Mouse (Mus musculus) C2C12 (cell line): ENCODE measurements at regions not wholly inside any gene's neighbourhood (a gene's known extent, or its start where the extent isn't known, plus 50 kb on each side); places are given as distances from the start of the nearest gene placed in this dataset.

Experiments
- H3K27me3 ChIP-seq: one replicate; pipeline ENCODE4 v1.6.1; 2011; ENCODE audit not compliant: control insufficient read depth, insufficient read depth, insufficient read length
- H3K36me3 ChIP-seq: one replicate; pipeline ENCODE4 v1.6.1; 2011; ENCODE audit not compliant: control insufficient read depth, insufficient read depth
- H3K4me3 ChIP-seq: one replicate; pipeline ENCODE4 v1.5.1; 2011; ENCODE audit warnings: mild to moderate bottlenecking, control low read depth; ENCODE audit not compliant: poor library complexity, insufficient read depth, severe bottlenecking
- H3K79me2 ChIP-seq: one replicate; pipeline ENCODE4 v1.6.1; 2011; ENCODE audit not compliant: control insufficient read depth, insufficient read depth
- H3K79me3 ChIP-seq: one replicate; pipeline ENCODE4 v1.6.1; 2011; ENCODE audit warnings: low read depth, control low read depth
- H3ac ChIP-seq: one replicate; pipeline ENCODE3; 2011; ENCODE audit warnings: low read depth; ENCODE audit not compliant: control insufficient read depth, insufficient read length
- CEBPB ChIP-seq: IDR thresholded peaks from one replicate; pipeline ENCODE4 v1.6.1; 2011; ENCODE audit warnings: low read depth, mild to moderate bottlenecking, control low read depth, moderate library complexity
- CTCF ChIP-seq: IDR thresholded peaks from one replicate; pipeline ENCODE4 v1.5.1; 2011; ENCODE audit not compliant: control insufficient read depth, insufficient read depth, insufficient read length
- FOSL1 ChIP-seq: IDR thresholded peaks from one replicate; pipeline ENCODE4 v1.8.0; 2011; ENCODE audit warnings: mild to moderate bottlenecking, low read length; ENCODE audit not compliant: poor library complexity, insufficient read depth, severe bottlenecking
- MAX ChIP-seq: IDR thresholded peaks from one replicate; pipeline ENCODE4 v1.6.1; 2011; ENCODE audit warnings: mild to moderate bottlenecking, control low read depth
- MYOD1 ChIP-seq: IDR thresholded peaks from one replicate; pipeline ENCODE4 v1.6.1; 2011; ENCODE audit warnings: low read depth; ENCODE audit not compliant: control insufficient read depth, insufficient read length
- MYOG ChIP-seq: IDR thresholded peaks from one replicate; pipeline ENCODE4 v1.6.1; 2011; ENCODE audit not compliant: control insufficient read depth, insufficient read length; ENCODE audit errors: extremely low read depth
- USF1 ChIP-seq: IDR thresholded peaks from one replicate; pipeline ENCODE4 v1.6.1; 2011; ENCODE audit warnings: low read depth, mild to moderate bottlenecking, control low read depth, moderate library complexity

DNA sequence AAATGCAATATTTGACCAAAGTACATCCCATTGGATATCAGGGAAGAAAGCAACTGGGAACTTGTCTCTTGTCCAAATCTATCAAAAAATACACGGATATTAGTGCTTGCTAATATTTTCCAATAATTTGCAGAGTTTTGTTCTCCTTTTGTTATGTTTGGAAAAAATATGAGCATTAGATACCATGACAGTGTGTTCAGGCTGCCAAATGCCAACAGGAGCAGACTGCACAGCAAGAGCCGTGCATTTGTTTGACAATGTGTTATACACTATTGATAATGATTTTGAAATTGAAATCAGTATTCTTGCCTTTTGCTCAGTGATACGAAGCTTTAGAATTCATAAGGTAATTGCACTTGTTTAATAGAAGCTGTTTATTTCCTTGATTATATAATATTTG is 530.7 kb downstream of the Gm43517 start:
- Histone ChIP-seq H3K79me2 (no peaks in the 10 kb centered on the region), H3ac (no peak overlapping the region), H3K4me3 (no peak overlapping the region), H3K79me3 (no peaks in the 10 kb centered on the region), H3K27me3 (no peaks in the 10 kb centered on the region), H3K36me3 (no peaks in the 10 kb centered on the region)
- TF ChIP-seq MAX, result no peak
- TF ChIP-seq MYOG, result no peak
- TF ChIP-seq FOSL1, result no peak
- TF ChIP-seq USF1, result no peak
- TF ChIP-seq CEBPB, result no peak
- TF ChIP-seq MYOD1, result no peak
- TF ChIP-seq CTCF, result no peak

DNA sequence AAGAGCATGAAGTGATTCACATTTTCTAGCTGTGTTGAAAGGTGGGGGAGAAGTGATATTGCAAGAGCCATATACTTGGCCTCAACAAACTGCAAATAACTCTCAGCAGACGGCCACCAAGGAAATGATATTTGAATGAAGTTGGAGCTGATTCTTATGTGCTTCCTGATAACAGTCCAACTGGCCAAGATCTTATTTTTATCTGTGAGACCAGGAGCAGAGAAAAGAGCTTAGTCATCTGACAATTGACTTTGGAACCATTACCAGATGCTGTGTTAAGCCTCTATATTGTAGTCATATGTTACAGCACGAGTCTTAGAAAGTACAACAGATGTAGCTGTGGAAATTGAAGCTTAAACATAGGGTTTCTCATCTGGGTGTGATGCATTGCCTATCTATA is 536.6 kb downstream of the Gm43517 start:
- Histone ChIP-seq H3K79me3 (no peaks in the 10 kb centered on the region), H3K36me3 (no peaks in the 10 kb centered on the region), H3K27me3 (no peaks in the 10 kb centered on the region), H3ac (no peak overlapping the region), H3K4me3 (no peak overlapping the region), H3K79me2 (no peaks in the 10 kb centered on the region)
- no peak for TF ChIP-seq MAX
- TF ChIP-seq MYOG, result no peak
- TF ChIP-seq CTCF, result no peak
- TF ChIP-seq MYOD1, result no peak
- no peak for TF ChIP-seq USF1
- no peak for TF ChIP-seq FOSL1
- TF ChIP-seq CEBPB, result no peak

- Histone ChIP-seq H3ac (no peak overlapping the region), H3K36me3 (no peaks in the 10 kb centered on the region), H3K79me3 (no peaks in the 10 kb centered on the region), H3K4me3 (no peak overlapping the region), H3K79me2 (no peaks in the 10 kb centered on the region), H3K27me3 (no peaks in the 10 kb centered on the region)
- TF ChIP-seq FOSL1 (no peak), MYOG (no peak), MAX (no peak), USF1 (no peak), CTCF (no peak), MYOD1 (no peak), CEBPB (no peak)
Measured at GRCm38 (mm10) chr12:49940818-49941217, 555.8 kb downstream of the Gm43517 start.

- no peaks in the 10 kb centered on the region for H3K79me2 ChIP-seq
- TF ChIP-seq MAX (no peak), CTCF (no peak), FOSL1 (no peak), USF1 (no peak), CEBPB (no peak), MYOG (no peak), MYOD1 (no peak)
- H3K27me3 ChIP-seq, result no peaks in the 10 kb centered on the region
- H3ac ChIP-seq, result no peak overlapping the region
- H3K79me3 ChIP-seq, result no peaks in the 10 kb centered on the region
- H3K4me3 ChIP-seq, result no peak overlapping the region
- no peaks in the 10 kb centered on the region for H3K36me3 ChIP-seq
Measured at GRCm38 (mm10) chr12:49944911-49945627, 560.1 kb downstream of the Gm43517 start.

DNA sequence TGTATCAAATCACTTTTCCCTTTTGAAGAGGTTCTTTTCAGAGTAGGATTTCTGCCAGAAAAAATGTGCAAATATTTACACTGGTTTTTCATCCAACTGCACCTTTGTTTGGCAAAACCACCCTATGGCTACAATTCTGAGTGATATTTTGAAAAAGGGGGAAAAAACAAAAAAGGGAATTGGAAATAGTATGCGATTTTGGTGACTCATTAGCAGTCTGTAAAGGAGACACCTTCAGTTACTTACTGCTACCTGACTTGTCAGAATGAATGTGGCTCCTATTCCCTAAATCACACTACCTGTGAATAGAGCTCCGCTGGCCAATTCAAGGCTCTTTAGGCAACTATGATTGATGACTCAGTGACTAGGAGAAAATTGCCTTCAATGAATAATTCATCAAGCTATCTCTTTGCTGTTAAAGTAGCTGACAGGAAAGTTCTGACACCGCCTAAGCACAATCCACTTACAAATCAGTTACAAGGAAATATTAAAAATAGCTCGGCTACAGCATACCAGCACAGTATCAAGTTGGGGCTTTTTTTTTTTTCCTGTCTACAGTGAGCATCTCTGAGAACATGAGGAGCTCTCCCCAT is 560.8 kb downstream of the Gm43517 start:
- TF ChIP-seq CEBPB, result no peak

GRCm38 (mm10) chr12:49946752-49947260 is 561.8 kb downstream of the Gm43517 start:
- no peak overlapping the region for H3ac ChIP-seq
- TF ChIP-seq CEBPB (no peak), FOSL1 (no peak), MYOD1 (no peak), MYOG (no peak), USF1 (no peak), CTCF (no peak), MAX (no peak)
- no peaks in the 10 kb centered on the region for H3K79me3 ChIP-seq
- H3K4me3 ChIP-seq, result no peak overlapping the region
- no peaks in the 10 kb centered on the region for H3K79me2 ChIP-seq
- no peaks in the 10 kb centered on the region for H3K27me3 ChIP-seq
- no peaks in the 10 kb centered on the region for H3K36me3 ChIP-seq

More for the DNA sequence above, 560.8 kb downstream of the Gm43517 start:
- Histone ChIP-seq H3K79me3 (no peaks in the 10 kb centered on the region), H3K79me2 (no peaks in the 10 kb centered on the region), H3K36me3 (no peaks in the 10 kb centered on the region), H3K4me3 (no peak overlapping the region), H3K27me3 (no peaks in the 10 kb centered on the region), H3ac (no peak overlapping the region)
